Mouse (Mus musculus) liver, adult 2 months (tissue): Measurements from ENCODE around the gene Prdm10.

ENCODE experiments used
- CTCF ChIP-seq: fragments of 200-500 bp; IDR thresholded peaks from 2 replicates; pipeline ENCODE4 v1.5.1; 2011; ENCODE audit warnings: low read depth, low read length, control low read depth
- POLR2A ChIP-seq: fragments of 200-500 bp; IDR thresholded peaks from 2 replicates; pipeline ENCODE4 v1.6.1; 2011; ENCODE audit warnings: low read length, control low read depth; ENCODE audit not compliant: insufficient read depth; ENCODE audit errors: extremely low read depth

DNA sequence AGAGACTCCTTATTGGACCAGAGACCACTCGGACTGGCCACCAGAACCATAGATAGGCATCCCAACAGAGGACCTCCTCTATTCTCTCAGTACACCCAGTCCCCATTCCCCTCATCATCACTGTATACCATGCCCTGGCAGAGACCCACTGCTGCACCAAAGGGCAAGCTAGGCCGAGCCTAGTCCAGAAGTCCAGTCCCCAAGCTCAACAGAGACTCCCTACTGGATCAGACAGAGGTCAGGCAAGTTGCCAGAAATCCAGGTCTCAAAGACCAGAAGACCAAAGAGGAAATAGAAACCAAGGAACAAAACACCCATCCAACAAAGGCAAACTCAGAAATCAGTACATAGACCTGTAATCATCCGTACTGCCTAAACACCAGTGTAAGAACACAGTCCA lies 91.4 kb downstream of the Prdm10 start:
- TF ChIP-seq CTCF (no peak), POLR2A (no peak)
